Comparison of ENCODE assay signal across 29 mouse cellular contexts in the genomic region with DNA sequence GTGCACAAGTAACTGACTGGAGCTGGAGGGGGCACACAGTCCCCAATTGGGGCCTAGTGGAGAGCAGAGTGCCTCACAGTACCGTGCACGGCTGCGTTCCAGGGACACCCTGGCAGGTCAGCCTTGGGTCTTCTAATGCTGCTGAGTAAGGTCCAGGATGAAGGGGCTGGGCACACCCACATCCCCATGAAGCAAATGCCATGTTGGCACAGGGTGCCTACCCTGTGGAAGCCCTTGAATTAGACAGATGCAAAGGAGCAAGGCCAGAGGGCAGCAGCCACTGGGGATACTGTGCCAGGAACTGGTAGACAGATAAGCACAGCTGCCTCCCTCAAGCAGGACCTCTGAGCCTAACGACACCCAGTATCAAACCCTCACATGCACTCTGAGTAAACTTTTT. TPM values are rescaled to one million over a fixed set of nuclear protein-coding genes. Genes with fewer than 3 reads are reported as not detected.
"Had no signal": no experiment of that assay in that cellular context is flagged by ENCODE, and none has a peak within 500 bp of the region (broad histone marks: within the 10 kb centered on the region; RNA-seq: fewer than 3 reads in every experiment).

No protein-coding gene starts in this region.

- H3K4me3 ChIP-seq: left cerebral cortex, adult 2 months; limb, embryonic 12.5 days; limb, embryonic 15.5 days; midbrain, embryonic 12.5 days; midbrain, embryonic 15.5 days; neural tube, embryonic 12.5 days; neural tube, embryonic 15.5 days had no signal

- DNase-seq: kidney, adult 2 months; kidney, postnatal 25 days; layer of hippocampus, postnatal 36 days; liver, postnatal 0 days; lung, embryonic 14.5 days; right cerebral cortex, adult 18-20 months; right cerebral cortex, postnatal 14 days; right cerebral cortex, postnatal 4 days; thymus, adult 18-20 months; thymus, postnatal 36 days had no signal

- H3K27me3 ChIP-seq: limb, embryonic 12.5 days; limb, embryonic 15.5 days; midbrain, embryonic 15.5 days; neural tube, embryonic 12.5 days; neural tube, embryonic 15.5 days had no signal

- ATAC-seq: liver, postnatal 0 days; midbrain, embryonic 15.5 days had no signal

- H3K36me3 ChIP-seq: midbrain, embryonic 15.5 days had no signal

- H3K27ac ChIP-seq: kidney, postnatal 0 days; left cerebral cortex, adult 2 months; limb, embryonic 12.5 days; limb, embryonic 15.5 days; liver, embryonic 14.5 days; macrophage; midbrain, embryonic 12.5 days; midbrain, embryonic 15.5 days; neural tube, embryonic 12.5 days; neural tube, embryonic 15.5 days; stomach, postnatal 0 days had no signal

- H3K9me3 ChIP-seq: limb, embryonic 12.5 days; limb, embryonic 15.5 days; midbrain, embryonic 12.5 days; midbrain, embryonic 15.5 days; neural tube, embryonic 12.5 days; neural tube, embryonic 15.5 days had no signal

RNA-seq across cellular contexts. Expression of a gene that starts 25.5 kb away (rescaled TPM):
- total RNA-seq: layer of hippocampus, postnatal 10 days; layer of hippocampus, postnatal 36 days; left cerebral cortex, adult 2 months; left cerebral cortex, postnatal 10 days; left cerebral cortex, postnatal 36 days had no signal
- polyA plus RNA-seq: kidney, adult 2 months; kidney, embryonic 14.5 days; limb, embryonic 12.5 days; liver, postnatal 0 days; macrophage had no signal

RNA-seq across cellular contexts. Expression of a gene that starts 28.4 kb away (rescaled TPM):
- total RNA-seq: left cerebral cortex, adult 2 months; left cerebral cortex, postnatal 36 days had no signal
- polyA plus RNA-seq: limb, embryonic 12.5 days; macrophage; midbrain, embryonic 12.5 days; neural tube, embryonic 12.5 days had no signal

RNA-seq across cellular contexts. Expression of a gene that starts 39.1 kb away (rescaled TPM):
- polyA plus RNA-seq: macrophage had no signal

RNA-seq across cellular contexts. Expression of a gene that starts 49.2 kb away (rescaled TPM):
- total RNA-seq: layer of hippocampus, adult 8-10 months; layer of hippocampus, postnatal 10 days; left cerebral cortex, adult 2 months; left cerebral cortex, postnatal 10 days; left cerebral cortex, postnatal 36 days had no signal
- polyA plus RNA-seq: kidney, adult 2 months; large intestine, adult 2 months; limb, embryonic 12.5 days; liver, embryonic 11.5 days; liver, embryonic 14.5 days; liver, postnatal 0 days; lung, embryonic 14.5 days; macrophage; midbrain, embryonic 12.5 days; midbrain, embryonic 15.5 days; neural tube, embryonic 12.5 days; stomach, embryonic 14.5 days had no signal

RNA-seq across cellular contexts. Expression of a gene that starts 59.9 kb away (rescaled TPM):
- polyA plus RNA-seq: kidney, embryonic 14.5 days; kidney, postnatal 0 days; large intestine, adult 2 months; limb, embryonic 12.5 days; limb, embryonic 15.5 days; liver, embryonic 11.5 days; macrophage; stomach, embryonic 14.5 days had no signal
